Mouse (Mus musculus) liver, adult 2 months (tissue): ENCODE measurements around the gene Hip1.

Experiments used
- CTCF ChIP-seq: fragments of 200-500 bp; IDR thresholded peaks from 2 replicates; pipeline ENCODE4 v1.5.1; 2011; ENCODE audit warnings: low read depth, low read length, control low read depth
- POLR2A ChIP-seq: fragments of 200-500 bp; IDR thresholded peaks from 2 replicates; pipeline ENCODE4 v1.6.1; 2011; ENCODE audit warnings: low read length, control low read depth; ENCODE audit not compliant: insufficient read depth; ENCODE audit errors: extremely low read depth

DNA sequence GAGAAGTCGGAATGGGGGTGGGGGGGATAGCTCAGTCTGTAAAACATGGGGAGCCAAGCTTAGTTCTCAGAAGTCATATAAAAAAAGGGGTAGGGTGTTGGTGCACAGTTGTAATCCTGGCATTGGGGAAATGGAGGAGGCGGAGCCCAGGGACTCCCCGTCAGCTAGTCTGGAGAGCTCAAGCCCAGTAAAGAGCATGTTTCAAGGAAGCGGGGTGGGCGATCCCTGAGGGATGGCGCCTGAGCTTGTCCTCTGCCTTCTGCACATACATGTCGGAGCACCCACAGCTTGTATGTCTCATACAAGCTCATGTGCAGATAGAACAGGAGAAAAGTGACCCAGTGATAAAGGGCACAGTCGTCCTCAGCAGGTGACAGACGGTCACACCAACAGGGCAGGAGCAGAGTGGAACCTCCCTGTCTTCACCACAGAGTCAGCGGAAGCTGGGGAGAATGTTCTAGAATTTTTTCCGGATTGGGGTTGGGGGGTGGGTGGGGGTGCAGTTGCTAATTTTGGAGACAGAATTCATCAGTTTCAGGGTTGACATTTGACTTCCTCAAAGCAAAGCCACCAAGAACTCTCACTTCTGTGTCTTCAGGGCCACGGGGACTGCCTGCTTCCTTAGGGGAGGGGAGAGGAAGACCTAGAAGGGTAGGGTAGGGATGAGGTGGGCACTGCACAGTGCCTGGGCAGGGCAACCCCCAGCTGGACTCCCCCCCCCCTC is 65.9 kb downstream of the Hip1 start:
- TF ChIP-seq CTCF (no peak), POLR2A (no peak)
